Mouse (Mus musculus) heart, embryonic 14.5 days (tissue): ENCODE measurements around the gene Cenpc1. TPM values are rescaled to one million over a fixed set of nuclear protein-coding genes. Genes with fewer than 3 reads are reported as not detected.

Experiments
- ATAC-seq: fragments of 200-750 bp; cut with Nextera tagmentation; 2 replicates; pipeline ENCODE4 v1.8.0; 2017; ENCODE audit warnings: low read depth, moderate TSS enrichment; ENCODE audit not compliant: insufficient number of reproducible peaks, insufficient read depth, low FRiP score
- H3K27ac ChIP-seq, 2 experiments: fragments of 200-500 bp in 1 of 2; fragments of 300-500 bp in 1 of 2; sonication (generic) in 1 of 2; replicated peaks in 1 of 2; 2 replicates each; pipeline ENCODE4 v1.5.1; 2012 to 2014; ENCODE audit warnings: low read depth in 2 of 2, low read length in 2 of 2, control low read depth in 1 of 2, mild to moderate bottlenecking in 1 of 2, mixed read lengths in 1 of 2; ENCODE audit not compliant: control insufficient read depth in 1 of 2, insufficient read depth in 1 of 2
- H3K27me3 ChIP-seq: fragments of 300-500 bp; sonication (generic); 2 replicates; pipeline ENCODE4 v1.6.1; 2014; ENCODE audit warnings: mild to moderate bottlenecking, low read length, control low read depth; ENCODE audit not compliant: control insufficient read depth, insufficient read depth
- H3K36me3 ChIP-seq: fragments of 300-500 bp; sonication (generic); 2 replicates; pipeline ENCODE4 v1.6.1; 2014; ENCODE audit warnings: mild to moderate bottlenecking, control low read depth, low read length, mixed read lengths; ENCODE audit not compliant: control insufficient read depth, insufficient read depth
- H3K4me1 ChIP-seq, 2 experiments: fragments of 200-500 bp in 1 of 2; fragments of 300-500 bp in 1 of 2; sonication (generic) in 1 of 2; 2 replicates each; pipeline ENCODE4 v1.6.1; 2012 to 2014; ENCODE audit warnings: low read length in 2 of 2, control low read depth in 1 of 2, mixed read lengths in 1 of 2; ENCODE audit not compliant: control insufficient read depth in 2 of 2, insufficient read depth in 2 of 2
- H3K4me2 ChIP-seq: fragments of 300-500 bp; sonication (generic); 2 replicates; pipeline ENCODE4 v1.6.1; 2014; ENCODE audit warnings: mild to moderate bottlenecking, low read length
- H3K4me3 ChIP-seq, 2 experiments: fragments of 200-500 bp in 1 of 2; fragments of 300-500 bp in 1 of 2; sonication (generic) in 1 of 2; 2 replicates each; pipeline ENCODE4 v1.5.1; 2012 to 2014; ENCODE audit warnings: low read length in 2 of 2, mild to moderate bottlenecking in 2 of 2, control low read depth in 1 of 2, low read depth in 1 of 2, moderate library complexity in 1 of 2; ENCODE audit not compliant: control insufficient read depth in 1 of 2, insufficient read depth in 1 of 2
- H3K9ac ChIP-seq: fragments of 300-500 bp; sonication (generic); 2 replicates; pipeline ENCODE4 v1.6.1; 2014; ENCODE audit warnings: mild to moderate bottlenecking, low read length
- H3K9me3 ChIP-seq: fragments of 300-500 bp; sonication (generic); 2 replicates; pipeline ENCODE4 v1.6.1; 2016; ENCODE audit warnings: low read length, control low read depth; ENCODE audit not compliant: control insufficient read depth
- WGBS: fragments of 180-500 bp; shearing (Covaris S2); extraction: QIAGEN DNeasy Blood & Tissue Kit; methylation state at CpG from one replicate; pipeline ENCODE4 v1.1.7; 2014; 5-methylcytosine and 5-hydroxymethylcytosine counted together
- polyA plus RNA-seq: library from polyadenylated mRNA; unstranded; fragments of >200 nt; fragmentation: Nextera tagmentation; extraction: Ambion mirVana; gene quantifications from 2 replicates; pipeline ENCODE4 v1.2.1, GENCODE M21; 2014

Cenpc1 gene
- polyA plus RNA-seq, 1 experiment from 2014 or later, result 23.5 TPM

- no peak overlapping the region for H3K9ac ChIP-seq
- no peaks in the 10 kb centered on the region for H3K36me3 ChIP-seq
- no peak overlapping the region for H3K27ac ChIP-seq
- H3K4me2 ChIP-seq, result no peak overlapping the region
- no peaks in the 10 kb centered on the region for H3K9me3 ChIP-seq
- no peaks in the 10 kb centered on the region for H3K27me3 ChIP-seq
- 61% methylated on average over 3 of the region's 3 CpGs for WGBS
- no peak overlapping the region for H3K4me3 ChIP-seq
- no peaks in the 10 kb centered on the region for H3K4me1 ChIP-seq
- ATAC-seq, result no peak
These were observed 33.6 kb upstream of the Cenpc1 start for GRCm38 (mm10) chr5:86098988-86099387.

DNA sequence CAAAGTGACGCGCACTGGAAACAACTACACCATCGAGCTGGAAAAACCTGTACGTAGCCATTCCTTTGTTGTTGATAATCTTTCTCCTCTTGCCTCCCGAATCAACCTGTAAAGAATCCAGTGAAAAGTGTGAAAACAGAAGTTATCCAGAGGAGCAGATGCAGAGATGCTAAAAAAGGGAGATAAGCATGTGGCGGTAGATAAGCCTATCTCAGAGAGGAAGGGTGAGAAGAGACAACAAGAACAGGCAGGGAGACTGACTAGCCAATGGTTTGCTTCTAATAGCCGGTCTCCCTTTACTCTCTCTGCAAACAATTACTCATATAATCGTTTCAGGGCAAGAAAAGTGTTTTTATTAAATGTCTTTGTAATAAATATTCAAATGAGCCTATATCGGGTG is 29.4 kb upstream of the Cenpc1 start:
- 36% methylated on average over 9 of the region's 9 CpGs for WGBS
- H3K9me3 ChIP-seq, result no peaks in the 10 kb centered on the region
- H3K27me3 ChIP-seq, result no peaks in the 10 kb centered on the region
- no peak overlapping the region for H3K4me3 ChIP-seq
- H3K4me1 ChIP-seq, result no peaks in the 10 kb centered on the region
- no peaks in the 10 kb centered on the region for H3K36me3 ChIP-seq
- H3K9ac ChIP-seq, result no peak overlapping the region
- H3K27ac ChIP-seq, result no peak overlapping the region
- no peak for ATAC-seq
- H3K4me2 ChIP-seq, result no peak overlapping the region

DNA sequence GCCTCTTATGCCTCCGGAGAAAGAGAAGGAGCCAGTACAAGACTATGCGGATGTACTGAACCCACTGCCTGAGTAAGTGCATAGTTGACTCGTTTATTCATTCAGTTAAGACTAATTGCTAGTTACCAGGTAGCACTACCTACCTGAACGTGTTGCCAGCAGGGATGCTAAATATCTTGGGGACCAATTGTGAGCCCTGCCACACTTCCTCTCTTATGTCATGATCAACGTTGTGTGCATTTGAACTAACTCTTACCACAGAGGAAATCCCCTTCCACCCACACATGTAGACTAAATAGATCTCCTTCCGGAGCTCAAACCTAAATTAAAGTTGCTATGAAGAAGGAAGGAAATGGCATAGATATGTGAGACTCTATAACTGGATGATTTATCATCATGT is 21.4 kb upstream of the Cenpc1 start:
- H3K27ac ChIP-seq, result no peak overlapping the region
- H3K9me3 ChIP-seq, result no peaks in the 10 kb centered on the region
- H3K36me3 ChIP-seq, result no peaks in the 10 kb centered on the region
- no peak overlapping the region for H3K9ac ChIP-seq
- H3K27me3 ChIP-seq, result no peaks in the 10 kb centered on the region
- no peak overlapping the region for H3K4me2 ChIP-seq
- no peak for ATAC-seq
- 76% methylated on average over 6 of the region's 6 CpGs for WGBS
- no peak overlapping the region for H3K4me3 ChIP-seq
- no peaks in the 10 kb centered on the region for H3K4me1 ChIP-seq

DNA sequence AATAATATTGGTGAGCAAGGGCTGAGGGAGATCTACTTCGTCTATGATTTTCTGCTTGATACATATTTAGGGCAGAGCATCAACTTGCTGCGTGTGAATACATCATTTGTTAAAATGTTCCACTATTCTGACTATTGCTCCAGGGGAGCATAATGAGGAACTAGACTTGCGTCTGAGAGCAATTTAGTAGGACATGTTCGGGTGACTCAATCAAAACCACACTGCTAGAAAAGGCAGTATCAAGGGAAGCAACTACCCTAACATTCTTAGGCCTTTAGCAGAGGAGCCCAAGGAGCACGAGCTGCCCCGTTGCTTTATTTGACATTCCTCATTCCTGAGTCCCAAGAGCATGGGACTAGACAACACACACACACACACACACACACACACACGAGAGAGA is 19.6 kb upstream of the Cenpc1 start:
- no peak overlapping the region for H3K4me2 ChIP-seq
- no peak overlapping the region for H3K4me3 ChIP-seq
- no peak for ATAC-seq
- no peaks in the 10 kb centered on the region for H3K4me1 ChIP-seq
- no peak overlapping the region for H3K9ac ChIP-seq
- no peak overlapping the region for H3K27ac ChIP-seq
- WGBS, result 80% methylated on average over 7 of the region's 7 CpGs
- no peaks in the 10 kb centered on the region for H3K36me3 ChIP-seq
- H3K9me3 ChIP-seq, result no peaks in the 10 kb centered on the region
- H3K27me3 ChIP-seq, result no peaks in the 10 kb centered on the region

DNA sequence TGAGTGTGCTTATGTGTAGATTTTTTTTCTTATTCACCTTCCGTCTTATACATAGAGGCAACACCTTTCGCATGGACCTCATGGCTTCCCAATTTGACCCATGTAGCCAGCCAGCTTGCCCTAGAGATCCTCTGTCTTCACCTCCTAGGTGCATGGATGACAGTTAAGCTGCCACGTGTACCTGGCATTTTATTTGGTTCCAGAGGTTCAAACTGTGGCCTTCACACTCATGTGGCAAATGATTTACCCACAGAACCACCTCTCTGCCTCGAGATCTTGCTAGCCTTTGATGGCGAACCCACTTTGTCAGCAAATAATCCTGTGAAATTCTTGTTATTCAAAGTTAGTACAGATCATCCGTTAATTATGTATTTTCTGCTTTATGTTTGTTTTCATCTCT is 18.6 kb upstream of the Cenpc1 start:
- Histone ChIP-seq H3K27me3 (no peaks in the 10 kb centered on the region), H3K4me1 (no peaks in the 10 kb centered on the region), H3K4me2 (no peak overlapping the region), H3K9ac (no peak overlapping the region), H3K27ac (no peak overlapping the region), H3K36me3 (no peaks in the 10 kb centered on the region), H3K9me3 (no peaks in the 10 kb centered on the region), H3K4me3 (no peak overlapping the region)
- ATAC-seq, result no peak
- 82% methylated on average over 6 of the region's 6 CpGs for WGBS

GRCm38 (mm10) chr5:86078720-86079334 is 13.4 kb upstream of the Cenpc1 start:
- no peak for ATAC-seq

DNA sequence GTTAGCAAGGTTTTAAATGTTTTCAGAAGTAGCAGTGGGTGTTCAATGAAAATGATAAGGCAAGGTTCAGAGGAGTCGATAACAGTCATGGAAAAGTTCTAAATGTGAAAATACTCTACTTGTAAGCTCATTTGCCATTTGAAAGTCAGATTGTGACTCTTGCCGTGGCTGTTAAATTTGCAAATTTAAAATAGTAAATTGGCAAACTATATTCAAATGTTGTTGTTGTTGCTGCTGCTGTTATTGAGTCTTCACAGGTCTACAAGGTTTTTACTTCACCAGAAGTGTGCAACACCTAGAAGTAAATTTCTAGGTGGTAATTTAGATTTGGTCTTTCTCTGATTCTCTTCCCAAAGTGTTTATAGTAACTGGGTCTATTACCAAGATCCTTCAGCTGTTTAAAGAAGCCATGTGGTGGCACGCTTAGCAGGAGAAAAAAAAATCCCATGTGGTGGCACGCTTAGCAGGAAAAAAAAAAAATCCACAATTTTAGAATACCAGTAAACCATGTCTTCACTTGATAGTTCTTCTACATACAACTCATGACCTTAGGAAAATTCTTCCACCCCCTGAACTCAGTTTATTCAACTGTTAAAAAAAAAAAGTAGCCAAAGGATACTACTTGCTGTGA is 7.5 kb upstream of the Cenpc1 start:
- WGBS, result 76% methylated on average over 4 of the region's 4 CpGs

More at GRCm38 (mm10) chr5:86078720-86079334, 13.4 kb upstream of the Cenpc1 start:
- Histone ChIP-seq H3K27ac (no peak overlapping the region), H3K9ac (no peak overlapping the region), H3K27me3 (no peaks in the 10 kb centered on the region), H3K4me1 (no peaks in the 10 kb centered on the region), H3K4me3 (no peak overlapping the region), H3K4me2 (no peak overlapping the region), H3K36me3 (no peaks in the 10 kb centered on the region), H3K9me3 (no peaks in the 10 kb centered on the region)
- 70% methylated on average over 3 of the region's 3 CpGs for WGBS

GRCm38 (mm10) chr5:86071538-86071937 is 6.2 kb upstream of the Cenpc1 start, which contains the start of gene Stap1:
Gene Stap1, plus strand, starts transcription at chr5:86071746.
- H3K27me3 ChIP-seq, result no peaks in the 10 kb centered on the region
- ATAC-seq, result no peak
- H3K27ac ChIP-seq, result no peak within 1 kb of the TSS
- H3K9ac ChIP-seq, result no peak within 1 kb of the TSS
- WGBS, result 71% methylated on average over 7 of the region's 7 CpGs
- H3K4me3 ChIP-seq, result no peak within 1 kb of the TSS
- H3K4me1 ChIP-seq, result no peaks in the 10 kb centered on the region
- no peak within 1 kb of the TSS for H3K4me2 ChIP-seq
- no peaks in the 10 kb centered on the region for H3K36me3 ChIP-seq
- H3K9me3 ChIP-seq, result no peaks in the 10 kb centered on the region

More for the DNA sequence above, 7.5 kb upstream of the Cenpc1 start:
- no peak for ATAC-seq
- no peak overlapping the region for H3K9ac ChIP-seq
- no peaks in the 10 kb centered on the region for H3K27me3 ChIP-seq
- no peak overlapping the region for H3K4me3 ChIP-seq
- no peak overlapping the region for H3K27ac ChIP-seq
- H3K4me2 ChIP-seq, result no peak overlapping the region
- no peaks in the 10 kb centered on the region for H3K4me1 ChIP-seq
- no peaks in the 10 kb centered on the region for H3K9me3 ChIP-seq
- H3K36me3 ChIP-seq, result no peaks in the 10 kb centered on the region
